In the genomic region with DNA sequence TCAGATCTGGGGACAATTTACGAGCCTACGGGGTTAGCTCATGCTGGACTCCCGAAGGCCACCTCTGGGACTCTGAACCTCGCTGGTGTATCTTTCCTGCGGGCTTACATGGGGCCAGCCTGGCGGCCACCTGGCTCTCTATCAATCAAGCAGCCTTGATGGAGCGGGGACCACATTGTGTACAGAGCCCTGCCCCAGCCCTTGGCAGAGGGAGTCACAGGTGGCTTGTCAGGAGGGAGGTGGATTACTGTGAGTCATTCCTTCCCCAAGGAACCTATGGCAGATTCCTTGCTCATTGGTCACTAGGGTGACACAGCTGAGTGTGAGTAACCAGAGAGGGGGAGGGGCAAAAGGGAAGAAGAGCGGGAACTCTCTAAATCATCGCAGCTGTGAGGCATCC, we compare ENCODE assay signal across 9 mouse cellular contexts.
DNase-seq lines count a peak whose midpoint lies in the region; ATAC-seq and TF ChIP-seq lines count a peak whose summit lies in the region.
"Had no signal": no experiment of that assay in that cellular context is flagged by ENCODE, and none has a peak within 500 bp of the region (broad histone marks: within the 10 kb centered on the region; RNA-seq: fewer than 3 reads in every experiment).

No protein-coding gene starts in this region.

- H3K4me2 ChIP-seq in lung, embryonic 16.5 days (ENCODE audit: low read depth, low read length) = no peak overlapping the region
- H3K4me2 ChIP-seq in forebrain, embryonic 12.5 days = no peak overlapping the region

- H3K36me3 ChIP-seq in lung, embryonic 16.5 days (ENCODE audit: control insufficient read depth, insufficient read depth, low read length) = no peaks in the 10 kb centered on the region
- no peaks in the 10 kb centered on the region for H3K36me3 ChIP-seq in forebrain, embryonic 12.5 days (replicated peaks)

- no peak overlapping the region for H3K4me3 ChIP-seq in lung, embryonic 16.5 days (ENCODE audit: low read length)
- no peak overlapping the region for H3K4me3 ChIP-seq in lung, adult 2 months (replicated peaks; ENCODE audit: extremely low read depth, low read depth, low read length)
- H3K4me3 ChIP-seq in forebrain, embryonic 12.5 days (replicated peaks) = no peak overlapping the region
- H3K4me3 ChIP-seq: heart, adult 2 months had no signal

- H3K4me1 ChIP-seq in lung, embryonic 16.5 days (replicated peaks; ENCODE audit: control insufficient read depth, insufficient read depth, low read length) = no peaks in the 10 kb centered on the region
- H3K4me1 ChIP-seq in lung, adult 2 months (ENCODE audit: control insufficient read depth, insufficient read depth, low read length) = 0 out of 2 replicates have a peak, but pooled peaks cover 2% of the 10 kb centered on the region
- no peaks in the 10 kb centered on the region for H3K4me1 ChIP-seq in forebrain, embryonic 12.5 days

- no peaks in the 10 kb centered on the region for H3K9me3 ChIP-seq in lung, embryonic 16.5 days (ENCODE audit: control insufficient read depth, low read length)
- no peaks in the 10 kb centered on the region for H3K9me3 ChIP-seq in forebrain, embryonic 12.5 days

- ATAC-seq in lung, embryonic 16.5 days (ENCODE audit: low read depth) = peak; percentile 37; the same call in 1 of the 2 replicates
- ATAC-seq in forebrain, embryonic 12.5 days (ENCODE audit: low FRiP score) = no peak

- H3K27ac ChIP-seq in lung, embryonic 16.5 days (ENCODE audit: low read length) = no peak overlapping the region
- no peak overlapping the region for H3K27ac ChIP-seq in forebrain, embryonic 12.5 days
- H3K27ac ChIP-seq: heart, adult 2 months had no signal

- no peak for TF ChIP-seq POLR2A in lung, adult 2 months (IDR thresholded peaks at IDR 0.05; ENCODE audit: borderline replicate concordance, extremely low read depth, low read depth, low read length)

- no peak for TF ChIP-seq CTCF in lung, adult 2 months (IDR thresholded peaks at IDR 0.05; ENCODE audit: insufficient read depth, low read length)

- H3K27me3 ChIP-seq in lung, embryonic 16.5 days (ENCODE audit: control insufficient read depth, insufficient read depth, low read depth, low read length) = peaks cover 6% of the 10 kb centered on the region; the same call in 1 of the 2 replicates
- no peaks in the 10 kb centered on the region for H3K27me3 ChIP-seq in forebrain, embryonic 12.5 days

- 49% methylated on average over 9 of the region's 9 CpGs for WGBS in lung, embryonic 16.5 days
- 68% methylated on average over 9 of the region's 9 CpGs for WGBS in lung, adult 2 months
- 92% methylated on average over 9 of the region's 9 CpGs for WGBS in forebrain, embryonic 12.5 days

- no peak overlapping the region for H3K9ac ChIP-seq in lung, embryonic 16.5 days (ENCODE audit: low read length)
- H3K9ac ChIP-seq in forebrain, embryonic 12.5 days = no peak overlapping the region

- DNase-seq in cerebellum, postnatal 10 days = peak; percentile 8 to 12
- DNase-seq in cerebellum, adult 8-10 months = no peak
- no peak for DNase-seq in lung, adult 2 months
- peak; percentile 32 for DNase-seq in embryo, embryonic 10.5 days (ENCODE audit: low spot score)
- peak; percentile 54 for DNase-seq in mesoderm, embryonic 11.5 days (ENCODE audit: low read depth, low spot score)
- DNase-seq in frontal cortex, postnatal 36 days (ENCODE audit: low spot score in 2 of 2) = no peak

Comparison
In these comparisons a context has a peak if more than half of its experiments do, and no peak if none do; other contexts are left out.
1. DNase-seq: peak in cerebellum, postnatal 10 days (2 of 2), embryo, embryonic 10.5 days (single experiment) and mesoderm, embryonic 11.5 days (single experiment); none in cerebellum, adult 8-10 months (single experiment), lung, adult 2 months (single experiment) and frontal cortex, postnatal 36 days (0 of 2).